Mouse (Mus musculus) limb, embryonic 14.5 days (tissue): ENCODE data around the gene Dnajc8. TPM values are rescaled to one million over a fixed set of nuclear protein-coding genes. Genes with fewer than 3 reads are reported as not detected.
A peak's percentile ranks its signal among the peaks of the same experiment; 100 is the strongest.

Experiments used
- ATAC-seq: fragments of 200-750 bp; cut with Nextera tagmentation; 2 replicates; pipeline ENCODE4 v1.8.0; 2017; ENCODE audit warnings: low read depth, moderate number of reproducible peaks, moderate TSS enrichment; ENCODE audit not compliant: low FRiP score
- DNase-seq: peaks from one replicate; pipeline ENCODE4 v3.0.0-alpha.2; 2015; ENCODE audit warnings: low spot score
- H3K27ac ChIP-seq: fragments of 300-500 bp; sonication (generic); replicated peaks from 2 replicates; pipeline ENCODE4 v1.5.1; 2014; ENCODE audit warnings: low read depth, mild to moderate bottlenecking, low read length, moderate library complexity, mixed read lengths
- H3K27me3 ChIP-seq: fragments of 300-500 bp; sonication (generic); 2 replicates; pipeline ENCODE4 v1.6.1; 2014; ENCODE audit warnings: low read length, mixed read lengths; ENCODE audit not compliant: control insufficient read depth, insufficient read depth
- H3K36me3 ChIP-seq: fragments of 300-500 bp; sonication (generic); 2 replicates; pipeline ENCODE4 v1.6.1; 2014; ENCODE audit warnings: mild to moderate bottlenecking, low read length, moderate library complexity, mixed read lengths; ENCODE audit not compliant: control insufficient read depth, insufficient read depth
- H3K4me1 ChIP-seq: fragments of 300-500 bp; sonication (generic); 2 replicates; pipeline ENCODE4 v1.6.1; 2014; ENCODE audit warnings: antibody characterized with exemption, low read length, mixed read lengths; ENCODE audit not compliant: control insufficient read depth, insufficient read depth
- H3K4me2 ChIP-seq: fragments of 300-500 bp; sonication (generic); replicated peaks from 2 replicates; pipeline ENCODE4 v1.6.1; 2014; ENCODE audit warnings: low read depth, mild to moderate bottlenecking, low read length, moderate library complexity; ENCODE audit not compliant: severe bottlenecking
- H3K4me3 ChIP-seq: fragments of 300-500 bp; sonication (generic); replicated peaks from 2 replicates; pipeline ENCODE4 v1.5.1; 2014; ENCODE audit warnings: low read length
- H3K9ac ChIP-seq: fragments of 300-500 bp; sonication (generic); 2 replicates; pipeline ENCODE4 v1.6.1; 2014; ENCODE audit warnings: mild to moderate bottlenecking, low read depth, low read length, moderate library complexity; ENCODE audit not compliant: severe bottlenecking
- H3K9me3 ChIP-seq: fragments of 300-500 bp; sonication (generic); 2 replicates; pipeline ENCODE4 v1.6.1; 2016; ENCODE audit warnings: low read length; ENCODE audit not compliant: control insufficient read depth
- POLR2A ChIP-seq: fragments of 200-500 bp; IDR thresholded peaks from 2 replicates; pipeline ENCODE4 v1.8.0; 2012; ENCODE audit warnings: inconsistent platforms, mild to moderate bottlenecking, moderate library complexity, borderline replicate concordance; ENCODE audit not compliant: insufficient read depth, insufficient read length; ENCODE audit errors: extremely low read depth
- WGBS: fragments of 180-500 bp; shearing (Covaris S2); extraction: QIAGEN DNeasy Blood & Tissue Kit; methylation state at CpG from one replicate; pipeline ENCODE4 v1.1.7; 2014; 5-methylcytosine and 5-hydroxymethylcytosine counted together
- polyA plus RNA-seq, 2 experiments: library from polyadenylated mRNA; depleted of rRNA in 1 of 2; stranded (reverse) in 1 of 2; unstranded in 1 of 2; fragments of >200 nt; fragmentation: Nextera tagmentation in 1 of 2; extraction: Ambion mirVana in 1 of 2; gene quantifications; 2 replicates each; pipeline versions ENCODE4 v1.2.1 to v1.2.3; 2012 to 2014

The Dnajc8 gene
- polyA plus RNA-seq, 2 experiments: 114 to 144 TPM

GRCm38 (mm10) chr4:132515369-132516155 lies 19.8 kb upstream of the Dnajc8 start:
- Histone ChIP-seq H3K27ac (peak overlapping the region; percentile 82), H3K4me1 (no peaks in the 10 kb centered on the region; the same call in 1 of the 2 replicates), H3K9ac (peak overlapping the region; percentile 48), H3K4me3 (peak overlapping the region; percentile 49), H3K9me3 (no peaks in the 10 kb centered on the region), H3K4me2 (peak overlapping the region; percentile 97), H3K27me3 (no peaks in the 10 kb centered on the region), H3K36me3 (no peaks in the 10 kb centered on the region)
- DNase-seq (peak; percentile 99), ATAC-seq (peak; percentile 95)
- no peak for TF ChIP-seq POLR2A
- whole genome bisulfite sequencing: 18% methylated on average over 22 of the region's 22 CpGs

GRCm38 (mm10) chr4:132518066-132518465 lies 17.3 kb upstream of the Dnajc8 start:
- Histone ChIP-seq H3K9ac (no peak overlapping the region), H3K36me3 (no peaks in the 10 kb centered on the region), H3K27ac (no peak overlapping the region), H3K27me3 (no peaks in the 10 kb centered on the region), H3K4me1 (no peaks in the 10 kb centered on the region), H3K4me2 (no peak overlapping the region), H3K9me3 (no peaks in the 10 kb centered on the region), H3K4me3 (no peak overlapping the region)
- WGBS: 80% methylated on average over 8 of the region's 8 CpGs
- DNase-seq (no peak), ATAC-seq (no peak)
- no peak for TF ChIP-seq POLR2A

- Histone ChIP-seq H3K4me2 (no peak overlapping the region), H3K36me3 (no peaks in the 10 kb centered on the region), H3K9ac (no peak overlapping the region), H3K4me3 (no peak overlapping the region), H3K4me1 (no peaks in the 10 kb centered on the region; the same call in 1 of the 2 replicates), H3K27ac (no peak overlapping the region), H3K27me3 (no peaks in the 10 kb centered on the region), H3K9me3 (no peaks in the 10 kb centered on the region)
- WGBS: 92% methylated on average over 3 of the region's 3 CpGs
- DNase-seq: no peak
- no peak for TF ChIP-seq POLR2A
- ATAC-seq: no peak
These were observed 16.2 kb upstream of the Dnajc8 start for GRCm38 (mm10) chr4:132519188-132519587.

- no peaks in the 10 kb centered on the region for H3K9me3 ChIP-seq
- DNase-seq: no peak
- H3K4me2 ChIP-seq: no peak overlapping the region
- no peak for ATAC-seq
- TF ChIP-seq POLR2A: no peak
- H3K4me1 ChIP-seq: peaks cover 6% of the 10 kb centered on the region; the same call in 1 of the 2 replicates
- no peaks in the 10 kb centered on the region for H3K27me3 ChIP-seq
- WGBS: 22% methylated on average over 11 of the region's 11 CpGs
- H3K9ac ChIP-seq: no peak overlapping the region
- H3K36me3 ChIP-seq: no peaks in the 10 kb centered on the region
- no peak overlapping the region for H3K4me3 ChIP-seq
- H3K27ac ChIP-seq: no peak overlapping the region
These were observed 11.0 kb upstream of the Dnajc8 start for GRCm38 (mm10) chr4:132524321-132524741.

- H3K27ac ChIP-seq: no peak overlapping the region
- H3K27me3 ChIP-seq: no peaks in the 10 kb centered on the region
- no peak overlapping the region for H3K4me2 ChIP-seq
- H3K36me3 ChIP-seq: peaks cover 3% of the 10 kb centered on the region; the same call in 1 of the 2 replicates
- H3K9ac ChIP-seq: no peak overlapping the region
- no peak for DNase-seq
- peaks cover 6% of the 10 kb centered on the region; the same call in 1 of the 2 replicates for H3K4me1 ChIP-seq
- ATAC-seq: no peak
- H3K9me3 ChIP-seq: no peaks in the 10 kb centered on the region
- TF ChIP-seq POLR2A: no peak
- WGBS: 46% methylated on average over 6 of the region's 6 CpGs
- no peak overlapping the region for H3K4me3 ChIP-seq
These were observed 10.5 kb upstream of the Dnajc8 start for GRCm38 (mm10) chr4:132524808-132525207.
